Mouse (Mus musculus) kidney, postnatal 4 days (tissue): ENCODE measurements around the gene Tap2.
A peak's percentile ranks its signal among the peaks of the same experiment; 100 is the strongest.

ENCODE experiments used
- DNase-seq, 2 experiments: peaks; one replicate each; pipeline ENCODE4 v3.0.0; 2021; ENCODE audit warnings: mixed read lengths in 2 of 2

Gene Tap2

GRCm38 (mm10) chr17:34256501-34256900 lies 53.2 kb downstream of the Tap2 start:
- no peak for DNase-seq

DNA sequence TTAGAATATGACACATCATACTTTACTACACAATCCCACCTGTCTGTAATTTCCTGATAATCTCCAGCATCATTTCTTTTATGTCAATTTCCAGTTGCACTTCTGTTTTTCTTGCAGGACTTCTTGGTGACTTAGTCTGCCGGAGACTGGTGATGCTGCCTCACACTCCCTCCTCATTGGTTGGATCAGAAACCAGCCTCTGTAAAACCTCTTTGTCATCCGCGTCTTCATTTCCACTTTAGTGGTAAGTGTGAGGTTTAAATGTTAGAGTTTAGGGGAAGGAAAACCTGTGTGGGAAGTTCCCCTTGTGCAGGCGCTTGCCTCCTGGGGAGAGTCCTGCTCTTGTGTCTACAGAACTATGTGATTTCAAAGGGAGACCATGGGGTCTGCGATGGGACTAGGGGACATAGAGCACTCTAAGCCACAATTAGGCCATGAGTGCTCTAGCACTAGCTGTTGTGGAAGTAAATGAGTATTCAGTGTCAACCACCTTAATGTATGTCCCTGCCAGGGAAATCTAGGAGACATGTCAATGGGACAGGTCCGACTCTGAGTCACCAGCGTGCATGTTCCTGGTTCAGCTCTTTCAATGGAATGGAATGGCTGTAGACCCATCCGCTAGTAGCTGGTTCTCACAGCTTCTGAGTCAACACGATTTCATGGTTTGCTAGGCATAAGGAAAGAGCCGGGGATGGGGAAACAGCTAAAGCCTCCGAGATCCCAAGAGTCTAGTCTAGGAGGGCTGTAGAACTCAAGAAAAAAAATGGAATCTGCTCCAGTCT lies 54.5 kb downstream of the Tap2 start, which contains the start of gene H2-Ab1:
Gene H2-Ab1 (plus strand): TSS at position 96 of the 782 bp plus-strand sequence.
- peak; percentile 88 to 89 for DNase-seq

DNA sequence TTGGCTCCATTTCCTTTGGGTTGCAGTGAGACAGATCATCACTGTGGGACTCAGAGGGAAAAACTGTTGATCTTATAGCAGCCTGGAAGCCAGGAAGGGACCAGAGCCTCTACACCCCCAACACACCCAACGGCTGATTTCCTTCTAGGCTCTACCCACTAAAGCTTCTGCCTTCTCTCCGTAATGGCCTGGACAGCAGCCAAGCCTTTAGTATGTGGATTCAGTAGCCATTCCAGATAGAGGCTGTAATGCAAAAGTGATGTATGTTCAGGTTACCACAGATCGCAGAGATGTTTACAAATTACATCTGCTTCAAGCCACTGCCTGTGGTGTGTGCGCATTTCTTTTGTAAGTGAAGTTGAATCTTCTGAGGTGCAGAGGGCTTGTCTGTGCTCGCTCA lies 57.2 kb downstream of the Tap2 start:
- peak; percentile 32 to 34 for DNase-seq

GRCm38 (mm10) chr17:34261502-34261901 lies 58.2 kb downstream of the Tap2 start:
- DNase-seq, result peak; percentile 73 to 85

- DNase-seq, result peak; percentile 67 to 77
Observed at GRCm38 (mm10) chr17:34263068-34263467, 59.7 kb downstream of the Tap2 start.

DNA sequence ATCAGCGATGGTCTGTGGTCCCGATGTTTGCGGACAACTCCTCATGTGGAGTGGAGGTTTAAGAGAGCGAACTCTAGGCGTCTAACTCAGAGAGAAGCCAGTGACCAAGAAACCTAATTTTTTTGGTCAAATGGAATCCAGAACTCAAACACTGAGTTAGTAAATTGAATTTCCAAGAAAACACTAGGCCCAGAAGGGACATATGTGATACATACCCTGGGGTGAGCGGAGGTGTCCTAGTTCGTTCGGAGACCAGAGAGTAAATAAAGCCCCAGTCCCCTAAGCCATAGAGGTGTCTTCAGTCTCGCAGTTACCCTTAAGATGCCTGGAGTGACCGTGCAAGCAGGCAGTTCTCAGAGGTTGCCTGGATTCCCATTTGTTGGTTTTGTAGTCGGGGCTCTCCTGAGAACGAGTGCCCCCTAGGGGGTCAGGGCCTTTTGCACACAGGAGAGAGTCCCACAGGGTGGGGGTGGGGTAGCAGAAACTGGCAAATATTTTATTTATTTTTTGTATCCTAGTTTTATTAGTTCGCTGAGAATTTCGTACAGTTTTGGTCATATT lies 60.6 kb downstream of the Tap2 start:
- peak; percentile 54 to 71 for DNase-seq

- DNase-seq, result peak; percentile 44 to 57
Observed at GRCm38 (mm10) chr17:34264452-34265351, 61.4 kb downstream of the Tap2 start.
